Mouse (Mus musculus): ENCODE results near the gene AI467606. TPM values are rescaled to one million over a fixed set of nuclear protein-coding genes. Genes with fewer than 3 reads are reported as not detected.
A peak's percentile ranks its signal among the peaks of the same experiment; 100 is the strongest.

The AI467606 gene
- total and polyA plus RNA-seq, 2 experiments from 2014 or later: 1.3 to 1.4 TPM

DNA sequence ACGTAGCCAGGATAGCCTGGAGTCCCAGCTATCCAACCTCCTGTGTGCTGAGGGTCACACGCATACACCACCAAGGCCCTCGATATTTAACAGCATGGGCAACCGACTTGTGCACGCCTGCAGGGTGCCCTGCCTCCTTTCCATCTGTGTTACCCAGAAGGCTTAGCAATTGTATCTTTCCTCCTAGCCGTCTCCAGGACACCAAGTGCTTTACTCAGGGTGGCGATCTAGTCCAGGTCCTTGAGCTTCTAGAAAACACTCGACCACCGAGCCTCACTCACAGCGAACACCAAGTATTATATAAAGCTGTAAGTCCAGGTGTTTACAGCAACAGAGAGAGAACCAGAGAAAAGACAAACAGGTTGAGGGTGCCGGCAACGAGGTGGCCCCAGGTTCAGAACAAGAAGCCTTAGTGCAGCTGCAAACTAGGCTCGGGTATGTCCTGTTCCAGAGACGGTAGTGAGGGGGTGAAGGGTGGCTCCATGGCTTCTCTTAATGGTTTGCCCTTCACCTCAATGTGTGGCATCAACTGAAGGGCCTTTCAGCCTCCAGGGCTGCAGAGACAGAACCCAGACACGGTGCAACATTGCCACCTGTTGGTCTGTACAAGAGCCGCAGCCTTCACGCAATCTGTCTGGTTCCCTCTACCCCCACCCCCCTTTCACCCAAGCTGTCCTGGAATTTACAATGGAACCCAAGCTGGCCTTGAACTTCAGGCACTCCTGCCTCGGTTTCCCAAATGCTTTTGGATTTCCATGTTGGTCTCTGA, 19.3 kb downstream of the AI467606 start:
- Histone ChIP-seq H3K36me3 (ENCODE audit: insufficient read depth) (no peaks in the 10 kb centered on the region), H3K9ac (no peak overlapping the region), H3K4me1 (ENCODE audit: insufficient read depth) (no peaks in the 10 kb centered on the region), H3K4me2 (ENCODE audit: low read depth) (no peak overlapping the region), H3K27me3 (ENCODE audit: insufficient read depth, low read length) (no peaks in the 10 kb centered on the region), H3K9me3 (ENCODE audit: low read length) (no peaks in the 10 kb centered on the region), H3K27ac (ENCODE audit: low read depth, low read length) (no peak overlapping the region), H3K4me3 (ENCODE audit: low read depth, low read length) (no peak overlapping the region)
- 48% methylated on average over 18 of the region's 18 CpGs for WGBS
- DNase-seq (peak; percentile 89), ATAC-seq (peak; percentile 89)
- TF ChIP-seq CTCF (IDR thresholded peaks at IDR 0.05; ENCODE audit: low read depth): peak; percentile 95

DNA sequence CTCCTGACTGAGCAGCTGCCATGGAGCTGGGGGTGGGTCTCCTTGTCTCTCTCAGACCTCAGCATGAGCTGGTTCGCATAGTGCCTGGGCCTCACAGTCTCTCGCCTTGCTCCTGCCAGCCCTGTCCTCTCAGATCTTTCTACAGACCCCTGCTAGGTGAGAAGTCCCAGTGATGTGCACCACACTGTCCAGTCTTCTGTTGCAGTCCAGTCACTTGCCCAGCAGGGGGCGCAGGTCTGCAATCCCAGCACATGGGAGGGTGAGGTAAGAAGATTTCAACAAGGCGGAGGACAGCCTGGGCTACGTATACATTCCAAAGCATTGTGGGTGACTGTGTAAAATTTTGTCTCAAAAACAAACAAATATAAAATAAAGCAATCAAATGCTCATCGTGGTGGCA, 20.3 kb downstream of the AI467606 start:
- WGBS: 46% methylated on average over 6 of the region's 6 CpGs
- peak; percentile 69 for TF ChIP-seq CTCF (IDR thresholded peaks at IDR 0.05; ENCODE audit: low read depth)
- no peak for DNase-seq

DNA sequence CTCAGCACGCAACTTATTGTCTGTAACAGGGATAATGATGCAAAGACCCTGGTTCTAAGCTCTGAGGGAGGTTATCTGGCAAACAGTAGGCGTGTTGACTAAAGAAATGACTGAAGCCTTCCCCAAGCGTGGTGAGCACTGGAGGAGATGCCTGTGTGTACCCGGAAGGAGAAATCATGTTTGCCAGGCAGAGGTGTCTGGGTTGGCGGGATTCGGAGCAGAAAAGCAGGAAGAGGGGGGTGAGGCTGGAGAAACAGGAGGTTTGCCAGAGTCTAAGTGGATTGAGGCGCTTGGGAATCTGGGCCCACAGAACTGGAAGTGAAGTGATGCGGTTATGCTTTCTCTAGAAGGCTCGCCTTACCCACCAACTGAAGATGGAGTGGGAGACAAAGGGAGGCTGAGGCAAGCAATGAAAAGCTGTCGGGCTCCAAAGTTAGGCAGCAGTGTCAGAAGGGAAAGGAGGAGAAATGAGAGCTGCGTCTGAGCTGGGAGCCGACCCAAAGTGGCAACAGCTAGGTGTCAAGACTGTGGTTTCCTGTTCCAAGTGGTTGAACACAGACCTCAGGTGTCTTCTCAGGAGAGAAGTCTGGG, 21.2 kb downstream of the AI467606 start:
- Histone ChIP-seq H3K27ac (ENCODE audit: low read depth, low read length) (no peak overlapping the region), H3K9me3 (ENCODE audit: low read length) (no peaks in the 10 kb centered on the region), H3K4me1 (ENCODE audit: insufficient read depth) (no peaks in the 10 kb centered on the region), H3K9ac (no peak overlapping the region), H3K27me3 (ENCODE audit: insufficient read depth, low read length) (no peaks in the 10 kb centered on the region), H3K4me2 (ENCODE audit: low read depth) (no peak overlapping the region), H3K36me3 (ENCODE audit: insufficient read depth) (no peaks in the 10 kb centered on the region), H3K4me3 (ENCODE audit: low read depth, low read length) (no peak overlapping the region)
- WGBS: 76% methylated on average over 12 of the region's 12 CpGs
- no peak for TF ChIP-seq CTCF (IDR thresholded peaks at IDR 0.05; ENCODE audit: low read depth)
- DNase-seq (no peak), ATAC-seq (no peak)

More for the DNA sequence above, 20.3 kb downstream of the AI467606 start:
- H3K4me2 ChIP-seq (ENCODE audit: low read depth): no peak overlapping the region
- no peak overlapping the region for H3K4me3 ChIP-seq (ENCODE audit: low read depth, low read length)
- H3K27ac ChIP-seq (ENCODE audit: low read depth, low read length): no peak overlapping the region
- no peaks in the 10 kb centered on the region for H3K36me3 ChIP-seq (ENCODE audit: insufficient read depth)
- ATAC-seq: no peak
- H3K4me1 ChIP-seq (ENCODE audit: insufficient read depth): no peaks in the 10 kb centered on the region
- H3K9me3 ChIP-seq (ENCODE audit: low read length): no peaks in the 10 kb centered on the region
- no peaks in the 10 kb centered on the region for H3K27me3 ChIP-seq (ENCODE audit: insufficient read depth, low read length)
- H3K9ac ChIP-seq: no peak overlapping the region

DNA sequence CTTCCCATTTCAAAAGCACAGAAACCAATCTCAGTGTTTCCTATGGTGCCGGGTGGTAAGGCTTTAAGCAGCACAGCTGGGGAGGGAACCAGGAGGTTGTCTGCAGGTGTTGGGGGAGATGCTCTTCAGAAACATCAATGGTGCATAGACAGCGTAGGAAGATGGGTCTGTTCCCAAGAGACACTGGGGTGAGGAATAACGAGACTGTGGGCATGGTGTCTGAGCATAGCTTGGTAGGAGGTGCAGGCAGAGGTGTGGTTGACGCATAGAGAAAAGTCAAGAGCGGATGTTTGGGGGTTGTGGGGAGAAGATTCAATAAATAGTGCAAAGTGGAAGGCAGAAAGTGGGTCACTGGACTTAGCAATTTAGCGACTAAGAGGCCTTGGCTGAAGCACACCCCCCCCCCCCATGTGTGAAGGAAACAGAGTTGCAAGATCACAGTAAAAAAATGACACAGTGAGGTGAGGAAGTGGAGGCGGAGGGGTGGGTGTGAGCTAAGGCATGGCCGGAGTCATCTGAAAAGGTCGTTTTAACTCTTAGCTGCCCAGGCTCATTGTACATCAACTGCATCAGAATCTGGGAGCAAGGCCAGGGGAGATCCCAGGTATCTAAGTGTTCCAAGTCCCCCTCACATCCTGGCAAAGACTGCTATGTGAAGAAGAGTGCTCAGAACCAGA, 21.9 kb downstream of the AI467606 start:
- H3K36me3 ChIP-seq (ENCODE audit: insufficient read depth): no peaks in the 10 kb centered on the region
- no peak for TF ChIP-seq CTCF (IDR thresholded peaks at IDR 0.05; ENCODE audit: low read depth)
- H3K4me2 ChIP-seq (ENCODE audit: low read depth): no peak overlapping the region
- no peak overlapping the region for H3K27ac ChIP-seq (ENCODE audit: low read depth, low read length)
- H3K4me3 ChIP-seq (ENCODE audit: low read depth, low read length): no peak overlapping the region
- no peaks in the 10 kb centered on the region for H3K27me3 ChIP-seq (ENCODE audit: insufficient read depth, low read length)
- H3K9me3 ChIP-seq (ENCODE audit: low read length): no peaks in the 10 kb centered on the region
- no peaks in the 10 kb centered on the region for H3K4me1 ChIP-seq (ENCODE audit: insufficient read depth)
- no peak overlapping the region for H3K9ac ChIP-seq
- DNase-seq: no peak
- 50% methylated on average over 9 of the region's 9 CpGs for WGBS
- ATAC-seq: no peak

DNA sequence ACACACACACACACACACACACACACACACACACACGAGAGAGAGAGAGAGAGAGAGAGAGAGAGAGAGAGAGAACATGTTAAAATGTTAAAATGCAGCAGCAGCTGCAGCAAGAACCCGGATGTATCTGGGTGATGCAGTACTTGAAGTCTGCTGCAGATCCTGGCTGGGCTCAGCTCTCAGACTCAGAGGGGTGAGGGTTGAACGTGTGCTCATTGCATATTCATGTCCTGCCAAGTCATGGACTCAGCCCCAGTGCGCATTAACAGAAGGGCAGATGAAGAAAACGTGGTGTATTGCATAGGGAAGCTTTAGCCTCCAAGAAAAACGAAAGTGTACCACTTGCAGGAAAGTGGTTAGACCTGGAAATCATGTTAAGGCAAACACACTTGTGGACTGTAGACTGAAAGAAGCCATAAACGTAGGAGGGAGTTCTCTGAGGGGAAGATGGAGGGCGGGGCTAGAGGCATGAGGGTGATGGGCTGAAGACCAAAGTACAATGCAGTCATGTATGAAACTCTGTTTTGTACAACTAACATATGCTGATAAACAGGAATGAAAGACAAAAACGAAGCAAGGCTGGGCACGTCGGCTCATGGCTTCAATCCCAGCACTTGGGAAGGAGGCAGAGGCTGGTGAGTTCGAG, 22.6 kb downstream of the AI467606 start:
- WGBS: 44% methylated on average over 11 of the region's 12 CpGs
- Histone ChIP-seq H3K36me3 (ENCODE audit: insufficient read depth) (no peaks in the 10 kb centered on the region), H3K27ac (ENCODE audit: low read depth, low read length) (no peak overlapping the region), H3K9me3 (ENCODE audit: low read length) (no peaks in the 10 kb centered on the region), H3K27me3 (ENCODE audit: insufficient read depth, low read length) (no peaks in the 10 kb centered on the region), H3K9ac (peak overlapping the region; percentile 14; the same call in 1 of the 2 replicates), H3K4me2 (ENCODE audit: low read depth) (no peak overlapping the region), H3K4me3 (ENCODE audit: low read depth, low read length) (no peak overlapping the region), H3K4me1 (ENCODE audit: insufficient read depth) (no peaks in the 10 kb centered on the region)
- no peak for TF ChIP-seq CTCF (IDR thresholded peaks at IDR 0.05; ENCODE audit: low read depth)
- DNase-seq (peak; percentile 59), ATAC-seq (peak; percentile 47; the same call in 1 of the 2 replicates)

DNA sequence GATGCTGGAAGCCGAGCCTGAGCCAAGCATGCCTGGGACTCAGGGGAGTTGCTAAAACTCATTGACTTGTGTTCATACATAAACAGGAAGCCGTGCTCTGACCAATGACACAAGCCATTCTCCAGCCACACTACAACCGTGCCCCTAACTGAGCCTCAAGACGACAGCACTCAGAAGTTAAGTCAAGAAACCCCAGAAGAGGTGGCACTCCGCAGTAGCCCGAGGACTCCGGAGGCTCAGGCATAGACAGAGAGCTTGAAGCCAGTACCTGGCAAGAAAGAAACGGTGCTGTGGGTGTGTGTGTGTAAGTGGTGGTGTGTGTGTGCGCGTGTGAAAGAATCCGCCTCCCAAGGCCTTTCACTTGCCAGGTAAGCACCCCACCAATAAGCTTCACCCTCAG, 23.8 kb downstream of the AI467606 start:
- WGBS: 86% methylated on average over 11 of the region's 11 CpGs
- no peak for TF ChIP-seq CTCF (IDR thresholded peaks at IDR 0.05; ENCODE audit: low read depth)
- no peaks in the 10 kb centered on the region for H3K4me1 ChIP-seq (ENCODE audit: insufficient read depth)
- no peaks in the 10 kb centered on the region for H3K9me3 ChIP-seq (ENCODE audit: low read length)
- no peaks in the 10 kb centered on the region for H3K27me3 ChIP-seq (ENCODE audit: insufficient read depth, low read length)
- H3K36me3 ChIP-seq (ENCODE audit: insufficient read depth): no peaks in the 10 kb centered on the region
- no peak overlapping the region for H3K9ac ChIP-seq
- H3K4me2 ChIP-seq (ENCODE audit: low read depth): no peak overlapping the region
- no peak overlapping the region for H3K4me3 ChIP-seq (ENCODE audit: low read depth, low read length)
- DNase-seq (no peak), ATAC-seq (no peak)
- no peak overlapping the region for H3K27ac ChIP-seq (ENCODE audit: low read depth, low read length)

All from forebrain, postnatal 0 days (tissue).